Mouse (Mus musculus) heart, postnatal 36 days (tissue): ENCODE measurements around the gene Tesk1. TPM values are rescaled to one million over a fixed set of nuclear protein-coding genes. Genes with fewer than 3 reads are reported as not detected.

Experiments used
- DNase-seq, 2 experiments: peaks; one replicate each; pipeline ENCODE4 v3.0.0; 2021 to 2022
- intact Hi-C: fragments of 180-260 bp; cut with DNase I; formaldehyde crosslinking; loops from one replicate; pipeline ENCODE4 v1.15.1; 2025
- total RNA-seq, 2 experiments: library from RNA; stranded (reverse); gene quantifications; 2 replicates each; pipeline ENCODE4 v1.2.3; 2021

Tesk1 gene
- total RNA-seq = 10 to 100 TPM; 32.8 to 33.4 TPM

GRCm38 (mm10) chr4:43441639-43442038, at the start of gene Tesk1:
Tesk1 (plus strand) TSS chr4:43441939.
- intact Hi-C loops = loop anchor here (1.0 to 5.0 kb wide), 5 partner anchors 35 to 269 kb away; partner anchors contain the start of genes Creb3, Olfr71 and Tln1
- DNase-seq = no peak

GRCm38 (mm10) chr4:43394345-43394891, 47.3 kb upstream of the Tesk1 start:
- DNase-seq = peak; percentile 76 to 85
- intact Hi-C loops = loop anchor here (1.0 kb wide), 1 partner anchor 12 kb away; no protein-coding TSS in a partner anchor

GRCm38 (mm10) chr4:43395147-43395546, 46.6 kb upstream of the Tesk1 start:
- DNase-seq = no peak
- intact Hi-C loops = no loop called here

- intact Hi-C loops = no loop called here
- no peak for DNase-seq
Observed at GRCm38 (mm10) chr4:43395836-43396235, 45.9 kb upstream of the Tesk1 start.

- no peak for DNase-seq
- intact Hi-C loops = no loop called here
Observed at GRCm38 (mm10) chr4:43396381-43396780, 45.4 kb upstream of the Tesk1 start.

GRCm38 (mm10) chr4:43398014-43398413, 43.7 kb upstream of the Tesk1 start:
- intact Hi-C loops = no loop called here
- DNase-seq = no peak

GRCm38 (mm10) chr4:43398829-43399331, 42.9 kb upstream of the Tesk1 start:
- DNase-seq = peak; percentile 71 to 75
- intact Hi-C loops = no loop called here

GRCm38 (mm10) chr4:43399391-43400131, 42.2 kb upstream of the Tesk1 start:
- intact Hi-C loops = no loop called here
- peak; percentile 55 to 70 for DNase-seq

- DNase-seq = no peak
Observed at GRCm38 (mm10) chr4:43400976-43401375, 40.8 kb upstream of the Tesk1 start.

GRCm38 (mm10) chr4:43401486-43401885, 40.3 kb upstream of the Tesk1 start:
- intact Hi-C loops = no loop called here

More at GRCm38 (mm10) chr4:43400976-43401375, 40.8 kb upstream of the Tesk1 start:
- intact Hi-C loops = no loop called here

GRCm38 (mm10) chr4:43402212-43402611, 39.5 kb upstream of the Tesk1 start:
- intact Hi-C loops = no loop called here
- DNase-seq = no peak

More at GRCm38 (mm10) chr4:43401486-43401885, 40.3 kb upstream of the Tesk1 start:
- no peak for DNase-seq

- intact Hi-C loops = no loop called here
- no peak for DNase-seq
Observed at GRCm38 (mm10) chr4:43404697-43405096, 37.0 kb upstream of the Tesk1 start.

- DNase-seq = peak; percentile 75 to 81
- intact Hi-C loops = loop anchor here (1.0 kb wide), 2 partner anchors 24 to 36 kb away; no protein-coding TSS in a partner anchor
Observed at GRCm38 (mm10) chr4:43406162-43406971, 35.4 kb upstream of the Tesk1 start.

- intact Hi-C loops = no loop called here
- DNase-seq = no peak
Observed at GRCm38 (mm10) chr4:43407071-43407920, 34.4 kb upstream of the Tesk1 start.

GRCm38 (mm10) chr4:43414761-43415160, 27.0 kb upstream of the Tesk1 start:
- DNase-seq = no peak

GRCm38 (mm10) chr4:43415221-43416070, 26.3 kb upstream of the Tesk1 start:
- intact Hi-C loops = no loop called here

More at GRCm38 (mm10) chr4:43414761-43415160, 27.0 kb upstream of the Tesk1 start:
- intact Hi-C loops = no loop called here

GRCm38 (mm10) chr4:43416071-43416490, 25.7 kb upstream of the Tesk1 start:
- peak in 1 of 2 experiments; percentile 2 for DNase-seq
- intact Hi-C loops = no loop called here

More at GRCm38 (mm10) chr4:43415221-43416070, 26.3 kb upstream of the Tesk1 start:
- DNase-seq = peak in 1 of 2 experiments; percentile 17

GRCm38 (mm10) chr4:43417269-43418062, 24.3 kb upstream of the Tesk1 start:
- intact Hi-C loops = loop anchor here (1.0 kb wide), 1 partner anchor 9 kb away; no protein-coding TSS in a partner anchor
- peak in 1 of 2 experiments; percentile 4 for DNase-seq
